Mouse (Mus musculus) adrenal gland, postnatal 14 days (tissue): ENCODE results near the gene Olfr618. TPM values are rescaled to one million over a fixed set of nuclear protein-coding genes. Genes with fewer than 3 reads are reported as not detected.
"Not testable (repeated sequence)": the region's sequence is repeated elsewhere in the genome, so short reads cannot be mapped to it uniquely, and the experiment has no call there.

Source experiments
- DNase-seq: peaks from one replicate; pipeline ENCODE4 v3.0.0; 2021; ENCODE audit warnings: mixed read lengths
- long read RNA-seq, 2 experiments: library from polyadenylated mRNA; stranded (forward); transcript quantifications; one replicate each; pipeline ENCODE4 v2.0.0; 2021
- microRNA-seq, 2 experiments: library from miRNA; unstranded; fragments of <30 nt; microRNA quantifications; one replicate each; pipeline ENCODE4 v1.2.0; 2021
- total RNA-seq: library from RNA; stranded (reverse); gene quantifications from 2 replicates; pipeline ENCODE4 v1.2.3, GENCODE M21; 2021

Gene Olfr618
- total RNA-seq: not detected in 2 replicates
- long read RNA-seq, experiment 1: 0 reads
- long read RNA-seq, experiment 2: 0 reads

GRCm38 (mm10) chr7:103589803-103590202 is at the start of gene Olfr618:
TSS of gene Olfr618 (plus strand) at chr7:103590103.
- DNase-seq: no peak

- DNase-seq: not testable (repeated sequence)
These were observed 47.3 kb upstream of the Olfr618 start, which contains the start of gene Olfr612 for GRCm38 (mm10) chr7:103542617-103543016. TSS of gene Olfr612 (minus strand) at chr7:103542717.

GRCm38 (mm10) chr7:103547774-103548173 is 42.1 kb upstream of the Olfr618 start, which contains the start of gene Olfr613:
TSS of gene Olfr613 (plus strand) at chr7:103548074.
- DNase-seq: no peak

DNA sequence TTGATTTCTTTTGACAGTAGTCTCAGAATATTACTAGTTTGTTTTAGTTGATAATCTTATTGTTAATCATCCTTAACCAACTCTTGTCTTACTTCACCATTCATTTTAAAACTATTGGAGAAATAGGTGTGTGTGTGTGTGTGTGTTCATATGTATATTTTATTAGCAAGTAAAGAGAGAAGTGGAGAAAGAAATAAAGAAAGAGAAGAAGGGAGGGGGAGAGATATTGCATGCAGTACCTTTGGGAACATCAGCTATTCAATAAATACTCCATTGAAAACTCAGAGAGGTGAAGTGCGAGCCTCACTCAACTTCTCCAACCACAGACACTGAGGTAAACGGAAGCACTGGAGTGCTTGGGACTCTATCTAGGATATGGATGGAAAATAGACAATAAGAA is 34.1 kb upstream of the Olfr618 start, which contains the start of gene Olfr615:
Gene Olfr615 (plus strand): TSS at position 301 of the 400 bp plus-strand sequence.
- no peak for DNase-seq

DNA sequence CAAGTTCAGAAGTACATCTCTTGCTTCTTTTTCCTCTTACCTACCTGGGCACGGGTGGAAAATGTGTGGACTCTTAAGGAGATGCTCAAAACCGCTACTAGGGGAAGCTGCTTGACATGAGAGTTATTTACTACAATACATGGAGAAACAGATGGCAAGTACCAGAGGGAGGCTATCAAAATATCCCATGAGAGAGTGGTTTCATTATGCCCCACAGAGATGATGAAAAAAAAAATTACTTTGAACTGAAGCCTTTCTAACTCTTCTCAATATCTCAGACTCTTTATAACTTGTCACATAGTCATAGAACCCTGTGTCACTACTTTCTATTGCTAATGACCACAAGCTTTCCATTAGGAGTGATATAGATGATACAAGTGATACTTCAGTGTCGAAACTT is 20.9 kb upstream of the Olfr618 start, which contains the start of gene Olfr616:
Gene Olfr616 (minus strand): TSS at position 101 of the 400 bp plus-strand sequence.
- no peak for DNase-seq

DNA sequence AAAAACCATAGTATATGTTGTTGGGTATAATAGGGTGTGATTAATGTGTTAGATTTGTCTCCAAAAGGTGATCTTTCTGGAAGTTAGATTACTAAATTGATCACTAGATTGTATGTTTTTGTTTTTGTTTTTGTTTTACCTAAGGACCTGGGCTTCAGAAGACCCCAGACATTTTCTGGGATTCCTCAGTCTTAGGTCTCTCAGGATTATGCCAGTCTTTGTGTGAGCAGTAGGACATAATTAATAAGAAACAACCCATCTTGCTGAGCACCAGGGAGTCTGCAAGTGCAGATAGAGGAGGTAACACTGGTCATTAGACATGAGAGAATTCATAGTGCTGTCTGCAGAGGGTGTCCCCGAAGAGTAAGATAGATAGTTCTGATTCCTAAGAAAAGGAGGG is 17.1 kb upstream of the Olfr618 start, which contains the start of gene Olfr617:
Gene Olfr617 (plus strand): TSS at position 301 of the 400 bp plus-strand sequence.
- DNase-seq: no peak

GRCm38 (mm10) chr7:103600275-103600674 is 10.4 kb downstream of the Olfr618 start, which contains the start of gene Olfr619:
TSS of gene Olfr619 (plus strand) at chr7:103600575.
- no peak for DNase-seq

GRCm38 (mm10) chr7:103607425-103607824 is 17.5 kb downstream of the Olfr618 start:
- DNase-seq: no peak

DNA sequence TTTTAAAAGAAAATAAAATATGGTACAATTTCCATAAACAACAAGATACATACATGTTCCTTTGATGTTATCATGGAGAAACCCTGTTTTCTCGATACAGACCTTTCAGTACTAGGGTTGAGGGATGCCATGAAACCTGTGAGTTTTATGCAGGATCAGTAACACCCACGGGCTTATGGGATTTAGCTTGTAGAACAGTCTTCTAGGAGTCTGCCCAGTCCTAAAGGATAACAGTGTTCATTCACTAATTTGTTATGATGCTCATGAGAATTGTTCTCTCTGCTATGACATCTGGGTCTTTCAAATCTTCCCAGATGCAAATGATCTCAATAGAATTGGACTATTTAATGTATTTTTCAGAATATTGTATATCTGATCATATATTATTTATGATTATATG is 22.5 kb downstream of the Olfr618 start, which contains the start of gene Olfr620:
Gene Olfr620 (minus strand): TSS at position 101 of the 400 bp plus-strand sequence.
- DNase-seq: no peak

- no peak for DNase-seq
These were observed 46.9 kb downstream of the Olfr618 start for GRCm38 (mm10) chr7:103636795-103637194.

DNA sequence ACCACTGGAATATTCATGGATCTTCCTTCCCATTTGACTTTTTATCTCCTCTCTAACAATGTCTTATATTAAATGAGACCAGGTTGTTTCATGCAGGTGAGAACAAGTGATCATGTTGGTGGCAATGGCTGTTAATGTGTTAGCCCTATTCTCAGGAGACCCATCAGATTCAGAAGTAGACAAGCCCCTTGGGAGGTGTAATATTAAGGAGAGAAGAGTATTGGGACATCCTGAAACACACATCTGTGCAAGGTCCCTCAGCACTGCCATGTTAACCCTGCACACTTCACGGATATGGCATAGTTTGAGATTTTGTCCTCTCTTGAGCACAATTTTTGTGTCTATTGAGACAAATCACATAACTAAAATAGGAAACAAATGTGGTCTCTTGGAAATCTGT is 52.7 kb downstream of the Olfr618 start, which contains the start of gene Olfr622:
Gene Olfr622 (minus strand): TSS at position 101 of the 400 bp plus-strand sequence.
- DNase-seq: no peak

GRCm38 (mm10) chr7:103644070-103644469 is 54.2 kb downstream of the Olfr618 start:
- DNase-seq: no peak

Small RNA genes lying within 50 kb of the gene (microRNA-seq; reads per million reads assigned to microRNA genes)
- 0 reads per million in 2 experiments for gene Gm26506

Other genes starting within 250 kb of the Olfr618 start
- not detected in 2 replicates for gene Olfr600, start 240.4 kb upstream of the Olfr618 start, total RNA-seq
- not detected in 2 replicates for gene Olfr601, start 227.4 kb upstream of the Olfr618 start, total RNA-seq
- gene Olfr603, start 203.9 kb upstream of the Olfr618 start, total RNA-seq: not detected in 2 replicates
- not detected in 2 replicates for gene Usp17lc, start 175.0 kb upstream of the Olfr618 start, total RNA-seq
- not detected in 2 replicates for gene Olfr605, start 144.7 kb upstream of the Olfr618 start, total RNA-seq
- not detected in 2 replicates for gene Olfr606, start 141.1 kb upstream of the Olfr618 start, total RNA-seq
- not detected in 2 replicates for gene Olfr607, start 126.0 kb upstream of the Olfr618 start, total RNA-seq
- gene Olfr608, start 120.2 kb upstream of the Olfr618 start, total RNA-seq: not detected in 2 replicates
- not detected in 2 replicates for gene Olfr609, start 92.0 kb upstream of the Olfr618 start, total RNA-seq
- not detected in 2 replicates for gene Olfr610, start 78.0 kb upstream of the Olfr618 start, total RNA-seq
- gene Olfr611, start 69.3 kb upstream of the Olfr618 start, total RNA-seq: not detected in 2 replicates
- not detected in 2 replicates for gene Olfr612, start 47.4 kb upstream of the Olfr618 start, total RNA-seq
- not detected in 2 replicates for gene Olfr613, start 42.0 kb upstream of the Olfr618 start, total RNA-seq
- not detected in 2 replicates for gene Olfr615, start 34.0 kb upstream of the Olfr618 start, total RNA-seq
- gene Olfr616, start 21.0 kb upstream of the Olfr618 start, total RNA-seq: not detected in 2 replicates
- not detected in 2 replicates for gene Olfr617, start 17.0 kb upstream of the Olfr618 start, total RNA-seq
- not detected in 2 replicates for gene Olfr619, start 10.5 kb downstream of the Olfr618 start, total RNA-seq
- not detected in 2 replicates for gene Olfr620, start 22.4 kb downstream of the Olfr618 start, total RNA-seq
- not detected in 2 replicates for gene Olfr622, start 52.6 kb downstream of the Olfr618 start, total RNA-seq
- not detected in 2 replicates for gene Olfr623, start 73.6 kb downstream of the Olfr618 start, total RNA-seq
- 0.04 TPM in 1 of 2 replicates, not detected in the other for gene Olfr624, start 81.1 kb downstream of the Olfr618 start, total RNA-seq
- gene Olfr625-ps1, start 92.6 kb downstream of the Olfr618 start, total RNA-seq: not detected in 2 replicates
- not detected in 2 replicates for gene Olfr243, start 124.6 kb downstream of the Olfr618 start, total RNA-seq
- gene Olfr628, start 140.3 kb downstream of the Olfr618 start, total RNA-seq: not detected in 2 replicates
- not detected in 2 replicates for gene Olfr629, start 154.8 kb downstream of the Olfr618 start, total RNA-seq
- not detected in 2 replicates for gene Olfr630, start 167.2 kb downstream of the Olfr618 start, total RNA-seq
- not detected in 2 replicates for gene Olfr69, start 181.5 kb downstream of the Olfr618 start, total RNA-seq
- not detected in 2 replicates for gene Olfr68, start 189.6 kb downstream of the Olfr618 start, total RNA-seq
- not detected in 2 replicates for gene Olfr67, start 201.7 kb downstream of the Olfr618 start, total RNA-seq
- gene Hbb-bt, start 223.9 kb downstream of the Olfr618 start, total RNA-seq: 1,182 and 1,430 TPM in 2 replicates
- 8,688 and 11,965 TPM in 2 replicates for gene Hbb-bs, start 238.0 kb downstream of the Olfr618 start, total RNA-seq